Mouse (Mus musculus) bone marrow macrophage, adult 2 months (primary cell): ENCODE results near the gene Cpt1b. TPM values are rescaled to one million over a fixed set of nuclear protein-coding genes. Genes with fewer than 3 reads are reported as not detected.

Experiments
- H3K27ac ChIP-seq: 2 replicates; pipeline ENCODE4 v1.5.1; 2012; ENCODE audit warnings: low read depth, low read length; ENCODE audit not compliant: insufficient read depth
- H3K4me1 ChIP-seq: 2 replicates; pipeline ENCODE4 v1.6.1; 2012; ENCODE audit warnings: low read length; ENCODE audit not compliant: control insufficient read depth, insufficient read depth
- H3K4me3 ChIP-seq: 2 replicates; pipeline ENCODE4 v1.5.1; 2012; ENCODE audit warnings: mild to moderate bottlenecking, low read length, moderate library complexity; ENCODE audit not compliant: insufficient read depth
- CTCF ChIP-seq: IDR thresholded peaks from 2 replicates; pipeline ENCODE4 v1.5.1; 2012; ENCODE audit warnings: low read depth, mild to moderate bottlenecking, low read length, moderate library complexity
- POLR2A ChIP-seq: IDR thresholded peaks from 2 replicates; pipeline ENCODE4 v1.6.1; 2012; ENCODE audit warnings: mild to moderate bottlenecking, low read depth, low read length, borderline replicate concordance
- polyA plus RNA-seq: library from polyadenylated mRNA; stranded (reverse); fragments of >200 nt; gene quantifications from 2 replicates; pipeline ENCODE4 v1.2.4, GENCODE M21; 2012; ENCODE audit not compliant: missing spikeins, insufficient read depth, insufficient read length

The Cpt1b gene
- polyA plus RNA-seq, 1 experiment, result 2.0 TPM

GRCm38 (mm10) chr15:89373762-89374248 is 51.9 kb downstream of the Cpt1b start, which contains the start of gene Sco2:
TSS of gene Sco2 (minus strand) at chr15:89373846.
- peak within 1 kb of the TSS; percentile 74 for H3K4me3 ChIP-seq
- TF ChIP-seq POLR2A (no peak), CTCF (peak; percentile 81)
- peak within 1 kb of the TSS; percentile 84 for H3K27ac ChIP-seq
- H3K4me1 ChIP-seq, result peaks cover 6% of the 10 kb centered on the region

- TF ChIP-seq POLR2A (no peak), CTCF (peak; percentile 47)
- Histone ChIP-seq H3K27ac (peak overlapping the region; percentile 84), H3K4me3 (peak overlapping the region; percentile 74), H3K4me1 (peaks cover 6% of the 10 kb centered on the region)
Observed at GRCm38 (mm10) chr15:89373027-89373761, 52.5 kb downstream of the Cpt1b start.

- H3K27ac ChIP-seq, result no peak overlapping the region
- H3K4me1 ChIP-seq, result peaks cover 6% of the 10 kb centered on the region
- H3K4me3 ChIP-seq, result peak overlapping the region; percentile 74
- no peak for TF ChIP-seq CTCF
Observed at GRCm38 (mm10) chr15:89372536-89372935, 53.1 kb downstream of the Cpt1b start.

- TF ChIP-seq CTCF (no peak), POLR2A (no peak)
- Histone ChIP-seq H3K4me1 (peaks cover 6% of the 10 kb centered on the region), H3K4me3 (no peak overlapping the region), H3K27ac (no peak overlapping the region)
Observed at GRCm38 (mm10) chr15:89372068-89372467, 53.6 kb downstream of the Cpt1b start.

Other genes with a start within 250 kb of the Cpt1b start
- 432 and 457 TPM in 2 replicates for gene Plxnb2, start 245.1 kb downstream of the Cpt1b start, polyA plus RNA-seq
- gene Dennd6b, start 229.4 kb downstream of the Cpt1b start, polyA plus RNA-seq, result 3.4 and 3.8 TPM in 2 replicates
- gene Ppp6r2, start 214.3 kb downstream of the Cpt1b start, polyA plus RNA-seq, result 31.6 and 32.7 TPM in 2 replicates
- gene Sbf1, start 110.6 kb downstream of the Cpt1b start, polyA plus RNA-seq, result 71.1 and 79.8 TPM in 2 replicates
- gene Adm2, start 103.1 kb downstream of the Cpt1b start, polyA plus RNA-seq, result not detected in 2 replicates
- gene Miox, start 91.5 kb downstream of the Cpt1b start, polyA plus RNA-seq, result not detected in 2 replicates
- 48.1 and 48.9 TPM in 2 replicates for gene Lmf2, start 70.2 kb downstream of the Cpt1b start, polyA plus RNA-seq
- 140 and 142 TPM in 2 replicates for gene Ncaph2, start 70.1 kb downstream of the Cpt1b start, polyA plus RNA-seq
- 12.5 and 15.3 TPM in 2 replicates for gene Sco2, start 52.0 kb downstream of the Cpt1b start, polyA plus RNA-seq
- 0.28 TPM in 1 of 2 replicates, not detected in the other for gene Tymp, start 48.8 kb downstream of the Cpt1b start, polyA plus RNA-seq
- gene Odf3b, start 46.6 kb downstream of the Cpt1b start, polyA plus RNA-seq, result not detected in 2 replicates
- not detected in 2 replicates for gene Klhdc7b, start 40.9 kb downstream of the Cpt1b start, polyA plus RNA-seq
- gene Syce3, start 15.4 kb downstream of the Cpt1b start, polyA plus RNA-seq, result not detected in 2 replicates
- 0.72 and 1.1 TPM in 2 replicates for gene C730034F03Rik, start 3.7 kb upstream of the Cpt1b start, polyA plus RNA-seq
- gene Gm44502, start 3.8 kb upstream of the Cpt1b start, polyA plus RNA-seq, result 0.94 and 1.1 TPM in 2 replicates
- 115 and 138 TPM in 2 replicates for gene Chkb, start 4.0 kb upstream of the Cpt1b start, polyA plus RNA-seq
- not detected in 2 replicates for gene Mapk8ip2, start 28.1 kb upstream of the Cpt1b start, polyA plus RNA-seq
- gene Arsa, start 51.6 kb upstream of the Cpt1b start, polyA plus RNA-seq, result 30.4 and 33.6 TPM in 2 replicates
- gene Shank3, start 73.8 kb upstream of the Cpt1b start, polyA plus RNA-seq, result not detected in 2 replicates
- gene Acr, start 142.5 kb upstream of the Cpt1b start, polyA plus RNA-seq, result not detected in 2 replicates
- 12.0 and 12.3 TPM in 2 replicates for gene Rabl2, start 166.1 kb upstream of the Cpt1b start, polyA plus RNA-seq